In the genomic region with DNA sequence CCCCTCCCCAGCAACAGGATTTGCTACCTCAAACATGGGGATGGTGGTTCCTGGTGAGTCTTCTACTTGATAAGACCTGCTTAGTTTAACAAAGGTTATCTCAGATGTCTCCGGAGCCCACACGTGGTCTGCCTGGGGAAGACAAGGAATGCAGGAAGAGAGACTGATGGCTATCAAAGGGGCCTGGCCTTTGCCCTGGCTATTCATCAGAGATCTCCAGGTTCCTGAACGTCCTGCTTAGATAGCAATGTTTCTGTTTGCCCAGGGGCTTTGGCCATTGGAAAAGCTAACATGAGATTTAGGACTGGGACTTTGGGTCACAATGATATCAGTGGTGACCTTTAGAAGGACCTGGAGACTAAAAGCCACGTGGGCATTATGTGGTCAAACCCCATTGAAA, we compare ENCODE assay signal across 30 mouse cellular contexts.
DNase-seq lines count a peak whose midpoint lies in the region; ATAC-seq and TF ChIP-seq lines count a peak whose summit lies in the region.
"Had no signal": no experiment of that assay in that cellular context is flagged by ENCODE, and none has a peak within 500 bp of the region (broad histone marks: within the 10 kb centered on the region; RNA-seq: fewer than 3 reads in every experiment).

No protein-coding gene starts in this region.

- H3K9ac ChIP-seq in kidney, embryonic 15.5 days: no peak overlapping the region
- H3K9ac ChIP-seq in MEL (ENCODE audit: control insufficient read depth, low read depth, low read length, poor library complexity, severe bottlenecking): 0 out of 2 replicates have a peak overlapping the region, but pooled peaks have one; percentile 2
- H3K9ac ChIP-seq in liver, embryonic 12.5 days: no peak overlapping the region
- no peak overlapping the region for H3K9ac ChIP-seq in stomach, embryonic 15.5 days
- H3K9ac ChIP-seq: forebrain, embryonic 12.5 days; heart, embryonic 15.5 days; hindbrain, embryonic 14.5 days; limb, embryonic 13.5 days had no signal

- H3K4me2 ChIP-seq in kidney, embryonic 15.5 days: no peak overlapping the region
- H3K4me2 ChIP-seq in liver, embryonic 12.5 days: no peak overlapping the region
- no peak overlapping the region for H3K4me2 ChIP-seq in stomach, embryonic 15.5 days
- H3K4me2 ChIP-seq: forebrain, embryonic 12.5 days; heart, embryonic 15.5 days; hindbrain, embryonic 14.5 days; limb, embryonic 13.5 days had no signal

- TF ChIP-seq RAD21 in MEL (IDR thresholded peaks at IDR 0.05; ENCODE audit: low read depth, low read length): no peak

- ATAC-seq in kidney, embryonic 15.5 days (replicated peaks; ENCODE audit: low FRiP score): no peak
- no peak for ATAC-seq in liver, embryonic 12.5 days
- no peak for ATAC-seq in stomach, embryonic 15.5 days (ENCODE audit: insufficient read depth, low FRiP score, low read depth)
- ATAC-seq: intestine, postnatal 0 days; midbrain, embryonic 16.5 days had no signal

- DNase-seq in kidney, postnatal 10 days: no peak
- no peak for DNase-seq in MEL (ENCODE audit: low read depth, low spot score)
- no peak for DNase-seq in adipocyte (ENCODE audit: low spot score)
- no peak for DNase-seq in cerebellum, postnatal 10 days
- no peak for DNase-seq in ovary, postnatal 14 days (ENCODE audit: low spot score)
- DNase-seq: adrenal gland, postnatal 10 days; cerebellum, adult 11 months; cerebellum, adult 9-11 months; gastrocnemius, postnatal 14 days; heart, postnatal 4 days; kidney, adult 9 months; kidney, postnatal 25 days; lung, adult 2 months; lung, postnatal 10 days; right cerebral cortex, adult 18-20 months; spleen, adult 18-20 months; thymus, adult 2 months; thymus, postnatal 36 days had no signal

- H3K79me2 ChIP-seq in MEL (ENCODE audit: control insufficient read depth, insufficient read depth, low read length, poor library complexity): no peaks in the 10 kb centered on the region

- no peaks in the 10 kb centered on the region for H3K36me3 ChIP-seq in kidney, embryonic 15.5 days
- H3K36me3 ChIP-seq in MEL (ENCODE audit: control insufficient read depth in 1 of 2, insufficient read depth in 2 of 2, low read length in 2 of 2): peaks cover 0 to 26% of the 10 kb centered on the region in 2 experiments; a peak in 2 of 4 replicates
- no peaks in the 10 kb centered on the region for H3K36me3 ChIP-seq in liver, embryonic 12.5 days
- no peaks in the 10 kb centered on the region for H3K36me3 ChIP-seq in stomach, embryonic 15.5 days
- H3K36me3 ChIP-seq: forebrain, embryonic 12.5 days; heart, embryonic 15.5 days; limb, embryonic 13.5 days had no signal

- H3K4me3 ChIP-seq in kidney, embryonic 15.5 days (replicated peaks): no peak overlapping the region
- H3K4me3 ChIP-seq in MEL (ENCODE audit: control insufficient read depth in 1 of 2, insufficient read depth in 1 of 2, low read depth in 2 of 2, low read length in 2 of 2): no peak overlapping the region
- no peak overlapping the region for H3K4me3 ChIP-seq in liver, embryonic 12.5 days
- no peak overlapping the region for H3K4me3 ChIP-seq in stomach, embryonic 15.5 days (replicated peaks)
- H3K4me3 ChIP-seq: erythroblast, embryonic 14.5 days; forebrain, embryonic 12.5 days; heart, embryonic 15.5 days; left cerebral cortex, adult 2 months; limb, embryonic 13.5 days had no signal

- no peak for TF ChIP-seq POLR2A in MEL (IDR thresholded peaks at IDR 0.05; ENCODE audit: control insufficient read depth in 1 of 2, insufficient read depth in 1 of 2, low read depth in 1 of 2, low read length in 2 of 2, poor library complexity in 1 of 2)

- TF ChIP-seq EP300 in MEL (IDR thresholded peaks at IDR 0.05; ENCODE audit: low read depth in 1 of 2, low read length in 2 of 2): peak; percentile 49 to 67

- no peaks in the 10 kb centered on the region for H3K27me3 ChIP-seq in kidney, embryonic 15.5 days
- H3K27me3 ChIP-seq in MEL (ENCODE audit: control insufficient read depth in 1 of 2, insufficient read depth in 2 of 2, low read length in 2 of 2): no peaks in the 10 kb centered on the region; a peak in 1 of 4 replicates
- H3K27me3 ChIP-seq in liver, embryonic 12.5 days (replicated peaks): no peaks in the 10 kb centered on the region
- H3K27me3 ChIP-seq in stomach, embryonic 15.5 days (replicated peaks): no peaks in the 10 kb centered on the region
- H3K27me3 ChIP-seq: forebrain, embryonic 12.5 days; heart, embryonic 15.5 days; limb, embryonic 13.5 days had no signal

- H3K27ac ChIP-seq in kidney, embryonic 15.5 days: 0 out of 2 replicates have a peak overlapping the region, but pooled peaks have one; percentile 63
- peak overlapping the region; percentile 55; the same call in 1 of the 2 replicates for H3K27ac ChIP-seq in MEL (ENCODE audit: control insufficient read depth, low read depth, low read length)
- H3K27ac ChIP-seq in liver, embryonic 12.5 days: 0 out of 2 replicates have a peak overlapping the region, but pooled peaks have one; percentile 37
- 0 out of 2 replicates have a peak overlapping the region, but pooled peaks have one; percentile 6 for H3K27ac ChIP-seq in stomach, embryonic 15.5 days
- H3K27ac ChIP-seq: forebrain, embryonic 12.5 days; heart, embryonic 15.5 days; left cerebral cortex, adult 2 months; limb, embryonic 13.5 days; macrophage had no signal

- peaks cover 48% of the 10 kb centered on the region for H3K4me1 ChIP-seq in kidney, embryonic 15.5 days
- peaks cover 20 to 30% of the 10 kb centered on the region in 2 experiments for H3K4me1 ChIP-seq in MEL (ENCODE audit: control insufficient read depth in 1 of 2, insufficient read depth in 2 of 2, low read length in 2 of 2)
- peaks cover 29% of the 10 kb centered on the region for H3K4me1 ChIP-seq in liver, embryonic 12.5 days
- H3K4me1 ChIP-seq in stomach, embryonic 15.5 days: peaks cover 7% of the 10 kb centered on the region; the same call in 1 of the 2 replicates

- 37% methylated on average over 4 of the region's 4 CpGs for WGBS in kidney, embryonic 15.5 days
- 7% methylated on average over 4 of the region's 4 CpGs for WGBS in liver, embryonic 12.5 days (ENCODE audit: insufficient replicate concordance)
- 16% methylated on average over 4 of the region's 4 CpGs for WGBS in stomach, embryonic 15.5 days

- TF ChIP-seq CTCF in MEL (IDR thresholded peaks at IDR 0.05 in 2 of 3, conservative IDR thresholded peaks at IDR 0.05 in 1 of 3; ENCODE audit: control insufficient read depth in 1 of 3, insufficient read depth in 1 of 3, low read depth in 2 of 3, low read length in 3 of 3, poor library complexity in 1 of 3, severe bottlenecking in 1 of 3): no peak

- no peaks in the 10 kb centered on the region for H3K9me3 ChIP-seq in kidney, embryonic 15.5 days (replicated peaks)
- no peaks in the 10 kb centered on the region for H3K9me3 ChIP-seq in MEL (replicated peaks; ENCODE audit: insufficient read depth, low read length)
- H3K9me3 ChIP-seq in liver, embryonic 12.5 days (replicated peaks): no peaks in the 10 kb centered on the region
- H3K9me3 ChIP-seq in stomach, embryonic 15.5 days: no peaks in the 10 kb centered on the region
- H3K9me3 ChIP-seq: forebrain, embryonic 12.5 days; heart, embryonic 15.5 days; limb, embryonic 13.5 days had no signal

TF ChIP-seq in MEL, 35 proteins besides CTCF, POLR2A, EP300 and RAD21 (continues in another document):
- TF ChIP-seq TCF12 (IDR thresholded peaks at IDR 0.05; ENCODE audit: low read depth, low read length) (peak; percentile 77), USF1 (IDR thresholded peaks at IDR 0.05; ENCODE audit: low read depth, low read length) (peak; percentile 71), TBP (IDR thresholded peaks at IDR 0.05; ENCODE audit: low read depth, low read length) (no peak), ZMIZ1 (IDR thresholded peaks at IDR 0.05; ENCODE audit: low read depth, low read length) (no peak), MAZ (IDR thresholded peaks at IDR 0.05; ENCODE audit: low read depth, low read length) (no peak), USF2 (IDR thresholded peaks at IDR 0.05; ENCODE audit: borderline replicate concordance in 1 of 2, insufficient read depth in 1 of 2, low read depth in 1 of 2, low read length in 2 of 2) (no peak), MAX (IDR thresholded peaks at IDR 0.05; ENCODE audit: low read length) (no peak; the same call in 1 of the 2 replicates), MXI1 (IDR thresholded peaks at IDR 0.05; ENCODE audit: low read depth, low read length) (peak; percentile 40; the same call in 1 of the 2 replicates), ETS1 (IDR thresholded peaks at IDR 0.05; ENCODE audit: low read depth, low read length) (no peak), MYC (IDR thresholded peaks at IDR 0.05; ENCODE audit: low read depth, low read length) (0 out of 2 replicates have a peak, but pooled peaks have one; percentile 29), GABPA (IDR thresholded peaks at IDR 0.05; ENCODE audit: low read depth, low read length) (no peak), GATA1 (IDR thresholded peaks at IDR 0.05; ENCODE audit: low read depth, low read length) (peak; percentile 72), MEF2A (IDR thresholded peaks at IDR 0.05; ENCODE audit: extremely low read depth, insufficient replicate concordance, low read depth, low read length, poor library complexity, severe bottlenecking) (no peak), ZKSCAN1 (IDR thresholded peaks at IDR 0.05; ENCODE audit: low read depth, low read length) (no peak), HCFC1 (IDR thresholded peaks at IDR 0.05; ENCODE audit: low read depth, low read length) (no peak), MYB (IDR thresholded peaks at IDR 0.05; ENCODE audit: low read depth, low read length) (no peak), POLR2AphosphoS5 (IDR thresholded peaks at IDR 0.05; ENCODE audit: borderline replicate concordance, low read depth, low read length) (no peak), RCOR1 (IDR thresholded peaks at IDR 0.05; ENCODE audit: low read depth, low read length) (no peak), TAL1 (IDR thresholded peaks at IDR 0.05; ENCODE audit: low read length) (no peak), ELF1 (IDR thresholded peaks at IDR 0.05; ENCODE audit: low read depth, low read length) (no peak), ZNF384 (IDR thresholded peaks at IDR 0.05; ENCODE audit: low read depth, low read length) (no peak), MAFK (IDR thresholded peaks at IDR 0.05; ENCODE audit: borderline replicate concordance, low read depth, low read length) (no peak), JUND (IDR thresholded peaks at IDR 0.05; ENCODE audit: low read depth, low read length) (no peak), BHLHE40 (IDR thresholded peaks at IDR 0.05; ENCODE audit: borderline replicate concordance, low read depth, low read length) (no peak), CHD2 (IDR thresholded peaks at IDR 0.05; ENCODE audit: low read length) (no peak), KAT2A (conservative IDR thresholded peaks at IDR 0.05; ENCODE audit: low read depth, low read length) (no peak), SIN3A (IDR thresholded peaks at IDR 0.05; ENCODE audit: low read length) (no peak), POLR2AphosphoS2 (IDR thresholded peaks at IDR 0.05; ENCODE audit: low read length) (no peak), UBTF (IDR thresholded peaks at IDR 0.05; ENCODE audit: borderline replicate concordance, insufficient read depth, low read depth, low read length) (no peak), SMC3 (IDR thresholded peaks at IDR 0.05; ENCODE audit: low read depth, low read length) (no peak)

Comparison
In these comparisons a context has a peak if more than half of its experiments do, and no peak if none do; other contexts are left out.
1. H3K27ac ChIP-seq: peak in every context shown above with its lines; median percentile 63 in kidney, embryonic 15.5 days; 55 in MEL; 37 in liver, embryonic 12.5 days; 6 in stomach, embryonic 15.5 days.